Mouse (Mus musculus) liver, embryonic 16.5 days (tissue): ENCODE data around the gene Tppp2. TPM values are rescaled to one million over a fixed set of nuclear protein-coding genes. Genes with fewer than 3 reads are reported as not detected.

Experiments
- polyA plus RNA-seq: library from polyadenylated mRNA; unstranded; fragments of >200 nt; fragmentation: Nextera tagmentation; extraction: Ambion mirVana; gene quantifications from 2 replicates; pipeline ENCODE4 v1.2.1, GENCODE M21; 2015

Tppp2 gene
- polyA plus RNA-seq, 1 experiment from 2014 or later, result not detected

Other genes starting within 250 kb of the Tppp2 start
- gene Gm17079, start 223.0 kb upstream of the Tppp2 start, polyA plus RNA-seq, result not detected in 2 replicates
- not detected in 2 replicates for gene Gm5800, start 201.2 kb upstream of the Tppp2 start, polyA plus RNA-seq
- not detected in 2 replicates for gene Ang4, start 144.8 kb upstream of the Tppp2 start, polyA plus RNA-seq
- not detected in 2 replicates for gene AY358078, start 118.4 kb upstream of the Tppp2 start, polyA plus RNA-seq
- gene Ear6, start 64.7 kb upstream of the Tppp2 start, polyA plus RNA-seq, result 13.2 and 14.6 TPM in 2 replicates
- gene Mettl17, start 33.6 kb upstream of the Tppp2 start, polyA plus RNA-seq, result 10.8 and 12.9 TPM in 2 replicates
- 0.06 and 0.09 TPM in 2 replicates for gene Slc39a2, start 25.5 kb upstream of the Tppp2 start, polyA plus RNA-seq
- gene Ndrg2, start 4.3 kb upstream of the Tppp2 start, polyA plus RNA-seq, result 51.8 and 66.4 TPM in 2 replicates
- gene Rnase13, start 4.3 kb downstream of the Tppp2 start, polyA plus RNA-seq, result not detected in 2 replicates
- gene Arhgef40, start 66.3 kb downstream of the Tppp2 start, polyA plus RNA-seq, result 12.5 and 14.6 TPM in 2 replicates
- 0.15 and 0.28 TPM in 2 replicates for gene Tmem253, start 97.2 kb downstream of the Tppp2 start, polyA plus RNA-seq
- gene Zfp219, start 102.3 kb downstream of the Tppp2 start, polyA plus RNA-seq, result 7.4 and 8.9 TPM in 2 replicates
- not detected in 2 replicates for gene Olfr221, start 124.0 kb downstream of the Tppp2 start, polyA plus RNA-seq
- 202 and 237 TPM in 2 replicates for gene Hnrnpc, start 185.6 kb downstream of the Tppp2 start, polyA plus RNA-seq
- 34.5 and 35.9 TPM in 2 replicates for gene Rpgrip1, start 192.3 kb downstream of the Tppp2 start, polyA plus RNA-seq